Mouse (Mus musculus): ENCODE measurements at regions not wholly inside any gene's neighbourhood (a gene's known extent, or its start where the extent isn't known, plus 50 kb on each side); places are given as distances from the start of the nearest gene placed in this dataset.

DNA sequence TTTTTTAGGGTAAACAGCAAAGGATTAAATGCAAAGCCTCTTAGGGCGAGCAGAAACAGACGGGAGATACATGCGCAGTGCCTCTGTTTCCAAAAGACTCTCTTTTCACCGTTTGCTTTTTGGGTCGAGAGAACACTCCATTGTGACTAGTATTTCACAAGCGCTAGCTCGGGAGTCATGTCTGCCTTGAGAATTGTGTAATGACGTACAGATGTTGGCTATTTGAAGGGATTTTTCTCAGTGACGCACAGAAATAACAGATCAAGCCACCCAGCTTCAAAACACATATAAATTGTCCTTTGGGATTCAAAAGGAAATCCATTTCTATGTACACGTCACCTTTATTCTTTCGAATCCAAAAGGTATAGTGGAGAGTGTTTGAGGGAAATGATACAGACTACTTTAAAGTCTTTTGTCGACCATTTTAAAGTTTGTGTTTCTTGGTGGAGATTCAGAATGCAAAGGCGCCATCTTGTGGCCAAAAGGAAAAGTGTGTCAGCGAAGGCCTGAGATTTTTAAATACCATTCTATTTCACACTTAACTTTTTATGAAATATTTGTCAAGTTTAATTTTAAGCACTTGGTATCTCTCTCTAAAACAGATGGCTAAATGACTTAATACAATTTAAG is 78.5 kb upstream of the Galnt5 start:
- peak in 1 of 3 experiments; percentile 3 for DNase-seq (ENCODE audit: low read depth in 3 of 3, low spot score in 3 of 3)
- no peak overlapping the region for H3K9ac ChIP-seq (replicated peaks)
- no peak overlapping the region for H3K27ac ChIP-seq
- H3K4me2 ChIP-seq (ENCODE audit: low read depth): no peak overlapping the region
- WGBS (ENCODE audit: insufficient replicate concordance): 42% methylated on average over 14 of the region's 14 CpGs
- no peak overlapping the region for H3K4me3 ChIP-seq (ENCODE audit: insufficient read depth in 1 of 2, low read depth in 2 of 2, low read length in 2 of 2)
- no peaks in the 10 kb centered on the region for H3K4me1 ChIP-seq (replicated peaks; ENCODE audit: control insufficient read depth in 2 of 2, insufficient read depth in 2 of 2, low read length in 1 of 2)
- H3K36me3 ChIP-seq (replicated peaks; ENCODE audit: control insufficient read depth, insufficient read depth, low read depth): no peaks in the 10 kb centered on the region
- no peak for TF ChIP-seq EP300 (IDR thresholded peaks at IDR 0.05; ENCODE audit: low read depth)
- peak; percentile 45; the same call in 1 of the 2 replicates for TF ChIP-seq CTCF (IDR thresholded peaks at IDR 0.05; ENCODE audit: low read depth)
- no peaks in the 10 kb centered on the region for H3K27me3 ChIP-seq (ENCODE audit: control insufficient read depth, insufficient read depth, low read length)
- H3K9me3 ChIP-seq (ENCODE audit: control insufficient read depth, low read length): no peaks in the 10 kb centered on the region
- no peak for ATAC-seq (ENCODE audit: insufficient read depth)

DNA sequence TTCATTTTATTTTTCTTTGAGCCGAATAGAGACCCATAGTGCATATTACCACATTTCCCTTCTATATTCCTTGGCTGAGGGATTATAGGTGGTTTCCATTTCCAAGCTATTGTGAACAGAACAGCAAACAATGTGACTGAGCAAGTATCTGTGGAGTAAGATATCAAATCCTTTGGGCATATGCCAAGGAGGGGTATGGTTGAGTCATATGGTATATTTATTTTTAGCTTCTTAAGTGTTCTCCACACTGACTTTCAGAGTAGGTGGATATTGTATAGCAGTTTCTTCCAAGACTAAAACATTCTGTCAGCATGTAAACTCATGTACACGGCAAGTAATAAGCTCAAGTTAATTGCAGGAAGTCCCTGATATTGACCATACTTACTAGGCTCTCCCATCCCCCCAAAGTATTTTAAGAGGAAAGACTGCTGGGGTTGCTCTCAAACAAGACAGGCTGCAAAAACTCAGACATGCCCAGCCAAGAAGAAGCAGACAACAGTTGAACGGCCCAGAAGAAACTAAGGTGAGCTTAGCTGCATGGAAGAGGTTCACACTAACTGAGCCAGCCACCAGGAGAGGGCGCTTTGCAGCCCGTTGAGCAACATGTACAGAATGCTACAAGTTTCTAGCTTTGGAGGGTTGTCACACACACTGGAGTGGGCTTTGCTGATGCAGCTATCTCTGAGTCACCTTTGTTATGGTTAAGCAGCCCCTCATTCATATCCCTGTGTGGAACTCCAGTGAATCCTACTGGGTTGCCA is 63.4 kb upstream of the Galnt5 start:
- no peak for DNase-seq (ENCODE audit: low read depth in 3 of 3, low spot score in 3 of 3)
- Histone ChIP-seq H3K9me3 (ENCODE audit: control insufficient read depth, low read length) (no peaks in the 10 kb centered on the region), H3K36me3 (replicated peaks; ENCODE audit: control insufficient read depth, insufficient read depth, low read depth) (no peaks in the 10 kb centered on the region), H3K4me3 (ENCODE audit: insufficient read depth in 1 of 2, low read depth in 2 of 2, low read length in 2 of 2) (no peak overlapping the region), H3K27me3 (ENCODE audit: control insufficient read depth, insufficient read depth, low read length) (no peaks in the 10 kb centered on the region), H3K4me1 (replicated peaks; ENCODE audit: control insufficient read depth in 2 of 2, insufficient read depth in 2 of 2, low read length in 1 of 2) (no peaks in the 10 kb centered on the region), H3K9ac (replicated peaks) (no peak overlapping the region), H3K27ac (no peak overlapping the region), H3K4me2 (ENCODE audit: low read depth) (no peak overlapping the region)
- TF ChIP-seq CTCF (IDR thresholded peaks at IDR 0.05; ENCODE audit: low read depth): no peak
- TF ChIP-seq EP300 (IDR thresholded peaks at IDR 0.05; ENCODE audit: low read depth): no peak
- 43% methylated on average over 5 of the region's 5 CpGs for WGBS (ENCODE audit: insufficient replicate concordance)
- no peak for ATAC-seq (ENCODE audit: insufficient read depth)
